Mouse (Mus musculus) thymus, adult 2 months (tissue): ENCODE measurements around the gene Edil3. TPM values are rescaled to one million over a fixed set of nuclear protein-coding genes. Genes with fewer than 3 reads are reported as not detected.

Experiments
- DNase-seq: peaks from one replicate; pipeline ENCODE4 v3.0.0; 2021
- H3K27ac ChIP-seq: fragments of 200-500 bp; 2 replicates; pipeline ENCODE4 v1.5.1; 2012; ENCODE audit warnings: low read length, control low read depth; ENCODE audit not compliant: control insufficient read depth, insufficient read depth
- H3K27me3 ChIP-seq: fragments of 200-500 bp; 2 replicates; pipeline ENCODE4 v1.6.1; 2012; ENCODE audit warnings: mild to moderate bottlenecking, low read length, moderate library complexity, mixed read lengths; ENCODE audit not compliant: control insufficient read depth, insufficient read depth
- H3K36me3 ChIP-seq: fragments of 200-500 bp; 2 replicates; pipeline ENCODE4 v1.6.1; 2012; ENCODE audit warnings: mild to moderate bottlenecking, low read length, moderate library complexity; ENCODE audit not compliant: control insufficient read depth, insufficient read depth
- H3K4me1 ChIP-seq: fragments of 200-500 bp; replicated peaks from 2 replicates; pipeline ENCODE4 v1.6.1; 2012; ENCODE audit warnings: low read length; ENCODE audit not compliant: control insufficient read depth, insufficient read depth
- H3K4me3 ChIP-seq: fragments of 200-500 bp; 2 replicates; pipeline ENCODE4 v1.5.1; 2012; ENCODE audit warnings: mild to moderate bottlenecking, low read length, control low read depth, moderate library complexity; ENCODE audit not compliant: control insufficient read depth, insufficient read depth
- CTCF ChIP-seq: fragments of 200-500 bp; IDR thresholded peaks from 2 replicates; pipeline ENCODE4 v1.5.1; 2012; ENCODE audit warnings: mild to moderate bottlenecking, control low read depth, low read length, moderate library complexity, borderline replicate concordance; ENCODE audit not compliant: control insufficient read depth, poor library complexity, insufficient read depth; ENCODE audit errors: extremely low read depth
- POLR2A ChIP-seq: fragments of 200-500 bp; IDR thresholded peaks from 2 replicates; pipeline ENCODE4 v1.6.1; 2012; ENCODE audit warnings: mild to moderate bottlenecking, low read length, control low read depth, moderate library complexity; ENCODE audit not compliant: control insufficient read depth, poor library complexity, insufficient read depth; ENCODE audit errors: extremely low read depth
- WGBS: fragments of 180-500 bp; shearing (Covaris S2); methylation state at CpG from one replicate; pipeline ENCODE4 v1.1.7; 2018; 5-methylcytosine and 5-hydroxymethylcytosine counted together
- polyA plus RNA-seq: library from polyadenylated mRNA; depleted of rRNA; stranded (reverse); fragments of >200 nt; gene quantifications from 2 replicates; pipeline ENCODE4 v1.2.3, GENCODE M21; 2012

Gene Edil3
- polyA plus RNA-seq, 1 experiment, result not detected

DNA sequence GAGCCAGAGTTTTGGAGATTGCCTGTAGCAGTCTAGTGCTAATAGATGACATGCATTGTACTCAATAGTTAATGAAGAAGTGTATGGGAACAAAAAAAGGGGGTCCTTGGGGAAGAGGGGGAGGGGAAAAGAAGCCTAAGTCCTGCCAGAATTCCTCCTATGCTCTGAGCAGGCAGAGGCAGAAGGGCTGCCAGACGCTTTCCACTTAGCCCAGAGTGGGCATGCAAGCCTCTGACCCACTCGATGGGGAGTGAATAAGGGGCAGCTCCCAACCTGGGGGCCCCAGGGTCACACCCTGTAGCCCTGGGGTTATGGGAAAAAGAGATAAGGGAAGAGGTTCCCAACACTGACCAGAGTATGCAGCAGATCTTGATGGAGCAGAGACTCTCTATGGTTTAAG lies 95.2 kb downstream of the Edil3 start:
- DNase-seq, result no peak
- H3K4me3 ChIP-seq, result no peak overlapping the region
- no peaks in the 10 kb centered on the region for H3K4me1 ChIP-seq
- no peaks in the 10 kb centered on the region for H3K27me3 ChIP-seq
- WGBS, result 76% methylated on average over 2 of the region's 2 CpGs
- H3K27ac ChIP-seq, result no peak overlapping the region
- H3K36me3 ChIP-seq, result no peaks in the 10 kb centered on the region
- TF ChIP-seq CTCF (no peak), POLR2A (no peak)

DNA sequence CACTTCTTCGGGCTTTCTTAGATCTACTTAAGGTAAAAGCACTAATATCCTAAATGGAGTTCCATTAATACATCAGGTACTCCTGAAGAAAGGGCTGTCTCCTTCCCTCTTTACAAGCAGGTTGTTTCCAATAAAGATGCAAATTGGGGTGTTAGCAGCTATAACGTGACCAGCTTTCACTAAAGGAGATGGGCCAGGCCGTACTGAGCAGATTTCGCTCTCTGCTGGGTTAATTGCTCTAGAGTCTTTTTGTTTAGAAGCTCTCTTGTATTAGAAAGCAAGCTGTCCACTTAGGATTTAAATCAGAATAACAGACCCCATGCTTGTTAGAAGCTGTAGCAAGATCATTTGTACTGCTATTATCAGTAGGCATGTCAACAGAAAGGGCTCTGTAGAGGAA lies 108.4 kb downstream of the Edil3 start:
- no peaks in the 10 kb centered on the region for H3K4me1 ChIP-seq
- DNase-seq, result no peak
- 90% methylated on average over 4 of the region's 4 CpGs for WGBS
- H3K27ac ChIP-seq, result no peak overlapping the region
- H3K36me3 ChIP-seq, result no peaks in the 10 kb centered on the region
- H3K4me3 ChIP-seq, result no peak overlapping the region
- no peaks in the 10 kb centered on the region for H3K27me3 ChIP-seq
- TF ChIP-seq POLR2A, result no peak
- TF ChIP-seq CTCF, result no peak

DNA sequence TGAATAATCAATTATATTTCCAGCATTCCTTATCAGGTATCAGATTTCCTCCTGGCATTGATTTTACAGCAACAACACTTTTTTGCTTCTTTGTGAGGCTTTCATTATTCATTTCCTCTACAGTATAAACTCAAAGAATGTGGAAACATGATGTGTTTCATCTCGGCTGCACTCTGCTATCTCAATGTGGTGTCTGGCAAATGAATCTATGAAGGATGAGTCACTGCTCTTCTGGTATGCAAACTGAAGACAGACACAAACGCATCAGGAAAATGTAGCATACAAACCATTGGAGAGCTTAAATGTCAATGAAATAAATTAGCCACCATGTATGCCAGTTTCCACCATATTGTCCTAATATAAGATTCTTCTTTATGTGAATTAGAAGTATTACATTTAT lies 117.3 kb downstream of the Edil3 start:
- no peak overlapping the region for H3K4me3 ChIP-seq
- H3K27me3 ChIP-seq, result no peaks in the 10 kb centered on the region
- no peak overlapping the region for H3K27ac ChIP-seq
- TF ChIP-seq CTCF, result no peak
- no peak for TF ChIP-seq POLR2A
- 88% methylated on average over 2 of the region's 2 CpGs for WGBS
- DNase-seq, result no peak
- H3K36me3 ChIP-seq, result no peaks in the 10 kb centered on the region
- no peaks in the 10 kb centered on the region for H3K4me1 ChIP-seq

DNA sequence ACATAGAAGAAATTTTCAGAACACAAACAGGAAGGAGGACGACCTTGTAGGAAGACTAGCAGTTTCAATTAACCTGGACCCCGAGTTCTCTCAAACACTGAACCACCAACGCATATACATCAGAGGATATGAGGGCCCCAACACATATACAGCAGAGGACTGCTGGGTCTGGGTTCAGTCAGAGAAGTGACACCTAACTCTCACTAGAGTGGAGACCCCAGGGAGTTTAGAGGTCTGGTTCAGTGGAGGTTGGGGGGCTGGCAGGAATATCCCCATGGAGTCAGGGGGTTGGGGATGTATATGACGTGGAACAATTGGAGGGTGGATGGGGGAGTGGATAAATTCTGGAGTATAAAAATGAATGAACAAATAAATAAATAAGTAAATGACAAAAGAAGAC lies 151.1 kb downstream of the Edil3 start:
- no peaks in the 10 kb centered on the region for H3K36me3 ChIP-seq
- H3K27me3 ChIP-seq, result no peaks in the 10 kb centered on the region
- no peak overlapping the region for H3K4me3 ChIP-seq
- no peaks in the 10 kb centered on the region for H3K4me1 ChIP-seq
- WGBS, result 86% methylated on average over 4 of the region's 4 CpGs
- DNase-seq, result no peak
- TF ChIP-seq POLR2A, result no peak
- no peak for TF ChIP-seq CTCF
- no peak overlapping the region for H3K27ac ChIP-seq

DNA sequence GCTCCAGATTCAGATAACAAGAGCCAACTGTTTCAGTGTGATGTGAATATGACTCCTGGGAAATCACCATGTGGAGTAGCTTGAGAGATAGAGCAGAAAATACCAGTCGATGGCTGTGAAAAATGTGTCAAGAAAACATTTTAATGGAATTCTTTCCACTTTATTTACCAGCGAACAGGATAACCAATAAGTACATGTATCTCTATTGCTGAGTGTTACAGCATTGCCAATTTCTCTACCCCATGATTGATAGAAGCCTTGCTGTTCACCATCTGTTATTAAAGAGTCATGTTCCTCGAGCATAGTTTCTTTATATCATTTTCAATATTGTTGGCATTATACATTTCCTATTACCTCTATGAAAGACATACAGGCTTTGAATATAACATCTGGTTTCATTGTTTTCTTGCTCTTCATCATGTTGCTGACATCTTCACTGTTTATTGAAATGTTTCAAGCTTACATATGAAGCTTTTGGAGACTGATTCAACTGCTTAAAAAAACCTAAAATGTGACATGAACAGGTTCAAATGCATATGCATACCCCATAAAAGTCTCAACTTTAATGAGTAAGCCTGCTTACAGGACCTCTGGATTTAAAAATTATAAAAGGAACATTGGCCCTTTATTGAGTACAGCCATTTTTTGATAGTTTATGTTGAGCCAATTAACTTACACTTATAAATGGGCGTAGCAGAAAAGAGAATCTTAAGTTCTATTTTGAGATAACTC lies 186.6 kb downstream of the Edil3 start:
- Histone ChIP-seq H3K36me3 (no peaks in the 10 kb centered on the region), H3K27me3 (no peaks in the 10 kb centered on the region), H3K27ac (no peak overlapping the region), H3K4me3 (no peak overlapping the region), H3K4me1 (no peaks in the 10 kb centered on the region)
- TF ChIP-seq POLR2A, result no peak
- no peak for TF ChIP-seq CTCF
- no peak for DNase-seq
- 86% methylated on average over 4 of the region's 4 CpGs for WGBS

DNA sequence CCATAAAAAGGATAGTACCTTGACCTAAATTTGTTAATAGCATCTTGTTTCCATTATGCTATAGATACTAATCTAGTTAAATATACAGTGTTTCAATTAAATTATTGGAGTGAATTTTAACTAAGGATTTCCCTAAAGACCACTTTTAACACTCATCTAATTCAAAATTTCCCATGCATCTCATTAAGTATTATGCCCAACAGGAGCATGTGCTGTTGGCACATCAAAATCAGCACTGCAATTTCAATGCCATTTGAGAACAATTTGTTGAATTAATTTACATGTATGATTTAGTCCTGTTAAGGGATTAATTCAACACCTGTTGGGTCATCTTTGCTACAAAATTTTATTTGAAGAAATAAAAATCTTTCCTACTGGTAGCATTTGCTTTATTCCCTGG lies 191.2 kb downstream of the Edil3 start:
- no peaks in the 10 kb centered on the region for H3K36me3 ChIP-seq
- no peak overlapping the region for H3K4me3 ChIP-seq
- no peak for DNase-seq
- H3K4me1 ChIP-seq, result no peaks in the 10 kb centered on the region
- H3K27me3 ChIP-seq, result no peaks in the 10 kb centered on the region
- H3K27ac ChIP-seq, result no peak overlapping the region
- TF ChIP-seq POLR2A (no peak), CTCF (no peak)
